Mouse (Mus musculus) splenic B cell, adult 2 months (primary cell): ENCODE results near the gene Dcps.
"Not testable (repeated sequence)": the region's sequence is repeated elsewhere in the genome, so short reads cannot be mapped to it uniquely, and the experiment has no call there.

Experiments
- DNase-seq: peaks from one replicate; pipeline ENCODE4 v3.0.0-alpha.2; 2011; ENCODE audit warnings: low read depth, low spot score
- H3K27me3 ChIP-seq: 2 replicates; pipeline ENCODE4 v1.6.1; 2012; ENCODE audit warnings: mild to moderate bottlenecking, low read length, moderate library complexity, mixed read lengths; ENCODE audit not compliant: control insufficient read depth, poor library complexity, insufficient read depth, severe bottlenecking
- H3K36me3 ChIP-seq: 2 replicates; pipeline ENCODE4 v1.6.1; 2012; ENCODE audit warnings: mild to moderate bottlenecking, low read length, moderate library complexity, mixed read lengths; ENCODE audit not compliant: control insufficient read depth, poor library complexity, insufficient read depth, severe bottlenecking

The Dcps gene

DNA sequence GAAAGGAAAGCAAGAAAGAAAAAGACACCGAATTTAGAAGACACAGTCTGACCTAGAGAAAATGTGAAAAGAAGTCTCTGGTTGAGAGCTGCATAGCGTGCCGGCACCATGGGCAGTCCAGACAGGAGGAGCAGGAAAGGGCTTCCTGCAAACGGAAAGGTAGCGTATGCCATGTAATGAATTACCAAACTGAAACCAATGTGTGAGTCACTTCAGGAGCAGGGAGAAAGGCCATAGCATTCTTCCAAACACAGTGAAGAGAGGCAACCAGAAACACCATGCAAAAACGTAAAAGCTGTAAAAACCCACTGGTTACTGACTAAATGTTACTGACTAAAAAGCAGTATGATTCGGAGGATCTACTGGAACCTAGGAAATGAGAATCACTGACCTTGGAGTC lies 14.1 kb downstream of the Dcps start:
- DNase-seq: no peak
- Histone ChIP-seq H3K27me3 (no peaks in the 10 kb centered on the region), H3K36me3 (peaks cover 1% of the 10 kb centered on the region; the same call in 1 of the 2 replicates)

DNA sequence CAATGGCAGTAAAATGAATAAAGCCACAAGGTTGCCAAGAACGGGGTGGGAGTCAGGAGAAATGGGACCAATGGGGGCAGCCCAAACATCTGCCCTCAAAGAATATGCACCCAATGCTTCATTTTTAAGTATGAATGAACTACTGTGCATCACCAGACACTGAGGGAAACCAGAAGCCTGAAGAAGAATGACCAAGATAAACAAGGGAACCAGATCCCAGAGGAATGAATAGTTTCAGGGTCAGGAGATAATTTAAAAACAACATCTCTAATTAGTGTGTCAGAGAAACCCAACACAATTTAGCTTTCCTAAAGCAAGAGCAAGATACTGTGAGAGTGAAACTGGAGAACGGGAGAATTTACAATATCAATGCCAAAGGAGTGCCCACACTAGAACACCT lies 15.2 kb downstream of the Dcps start:
- Histone ChIP-seq H3K27me3 (no peaks in the 10 kb centered on the region), H3K36me3 (peaks cover 1% of the 10 kb centered on the region; the same call in 1 of the 2 replicates)
- no peak for DNase-seq

DNA sequence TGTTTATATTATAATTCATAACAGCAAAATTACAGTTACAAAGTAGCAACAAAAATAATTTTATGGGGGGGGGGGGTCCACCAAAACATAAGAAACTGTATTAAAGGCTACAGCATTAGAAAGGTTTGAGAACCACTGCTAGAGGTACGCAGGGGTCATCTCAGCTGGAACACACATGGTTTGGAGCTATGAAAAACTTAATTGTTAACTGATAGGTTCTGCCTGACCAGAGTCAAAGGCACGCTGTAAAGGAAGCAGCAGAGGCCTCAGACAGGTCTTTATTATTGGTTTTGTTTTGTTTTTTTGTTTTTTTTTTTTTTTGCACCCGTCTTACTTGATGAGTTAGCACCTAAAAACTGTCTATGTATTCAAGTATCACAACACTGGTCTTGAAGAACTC lies 17.4 kb downstream of the Dcps start:
- H3K36me3 ChIP-seq: no peaks in the 10 kb centered on the region
- no peaks in the 10 kb centered on the region for H3K27me3 ChIP-seq
- no peak for DNase-seq

DNA sequence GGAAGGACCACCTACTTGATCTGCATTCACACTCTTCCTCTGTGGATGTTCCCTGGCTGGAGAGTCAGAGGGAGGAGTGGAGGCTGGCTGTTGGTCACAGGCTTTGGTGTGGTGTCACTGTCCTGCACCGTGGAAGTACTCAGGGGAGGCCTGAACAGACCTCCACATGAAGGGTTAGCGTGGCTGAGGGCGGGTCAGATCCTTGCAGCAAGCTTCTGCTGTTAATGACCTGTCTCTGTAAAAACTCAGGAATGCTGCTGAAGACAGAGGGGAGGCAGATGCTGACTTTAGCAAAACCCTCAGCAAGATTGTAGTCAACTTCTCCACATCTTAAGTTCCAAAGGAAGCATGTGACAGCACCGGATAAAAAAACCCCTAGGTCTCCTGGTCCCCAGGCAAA lies 19.0 kb downstream of the Dcps start:
- no peaks in the 10 kb centered on the region for H3K36me3 ChIP-seq
- H3K27me3 ChIP-seq: no peaks in the 10 kb centered on the region
- no peak for DNase-seq

DNA sequence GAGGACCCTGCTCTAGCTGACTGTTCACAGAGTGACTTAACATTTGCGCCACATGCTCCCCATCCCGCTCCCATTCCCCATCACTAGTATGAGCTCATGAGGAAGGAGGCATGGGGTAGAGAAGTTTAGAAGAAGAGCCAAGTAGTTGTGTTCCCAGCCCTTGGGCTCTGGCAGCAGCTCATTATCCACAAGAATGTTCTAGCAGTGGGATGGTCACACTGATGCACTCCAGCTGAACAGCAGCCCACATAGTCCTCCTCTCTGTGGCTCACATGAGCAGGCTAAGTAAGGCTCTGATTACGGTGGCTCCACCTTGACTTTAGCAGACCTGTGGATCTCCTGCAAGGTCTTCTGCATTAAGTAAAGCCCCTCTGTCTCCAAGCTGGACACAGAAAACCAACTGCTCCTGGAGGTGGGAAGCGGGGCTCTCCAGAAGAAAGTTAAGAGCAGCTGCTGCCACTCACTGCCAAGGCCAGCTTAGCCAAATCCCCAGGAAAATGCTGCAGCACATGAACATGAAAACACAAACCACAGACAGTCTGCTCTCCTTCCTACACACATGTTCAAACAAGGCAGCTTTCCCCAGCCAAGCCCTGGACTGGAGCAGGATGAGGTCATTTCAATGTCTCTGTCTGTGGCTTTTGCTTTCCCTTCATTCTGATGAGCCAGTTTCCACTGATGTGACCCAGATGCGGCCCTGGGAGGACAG lies 19.7 kb downstream of the Dcps start:
- no peaks in the 10 kb centered on the region for H3K36me3 ChIP-seq
- no peaks in the 10 kb centered on the region for H3K27me3 ChIP-seq
- DNase-seq: no peak

DNA sequence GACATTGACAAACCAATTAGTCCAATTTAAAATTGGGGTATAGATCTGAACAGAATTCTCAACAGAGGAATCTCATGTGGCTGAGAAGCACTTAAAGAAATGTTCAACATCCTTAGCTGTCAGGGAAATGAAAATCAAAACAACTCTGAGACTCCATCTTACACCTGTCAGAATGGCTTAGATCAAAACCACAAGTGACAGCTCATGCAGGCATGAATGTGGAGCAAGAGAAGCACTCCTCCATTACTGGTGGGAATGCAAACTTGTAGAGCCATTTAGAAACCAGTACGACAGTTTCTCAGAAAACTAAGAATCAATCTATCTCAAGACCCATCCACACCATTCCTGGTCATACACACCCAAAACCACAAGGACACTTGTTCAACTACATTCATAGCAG lies 22.9 kb downstream of the Dcps start:
- H3K27me3 ChIP-seq: no peaks in the 10 kb centered on the region
- no peaks in the 10 kb centered on the region for H3K36me3 ChIP-seq
- no peak for DNase-seq

DNA sequence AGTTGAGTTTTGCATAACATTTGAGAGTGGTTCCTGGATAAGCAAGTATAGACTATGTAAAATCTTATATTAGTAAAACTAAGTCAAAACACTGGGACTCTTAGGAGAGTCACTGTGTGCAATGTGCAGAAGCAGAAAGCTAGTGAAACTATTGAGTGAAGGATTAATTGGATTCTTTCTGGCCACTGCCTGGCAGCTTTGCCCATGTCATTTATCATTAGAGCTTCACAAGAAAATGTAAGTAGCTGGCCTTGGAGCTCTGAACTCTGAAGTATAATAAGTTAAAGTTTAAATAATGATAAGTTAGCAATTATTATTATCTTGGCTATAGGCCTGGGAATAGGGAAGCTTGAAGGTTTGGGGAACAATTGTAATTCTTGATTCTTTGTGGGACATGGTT lies 27.0 kb downstream of the Dcps start:
- not testable (repeated sequence) for H3K27me3 ChIP-seq, DNase-seq

DNA sequence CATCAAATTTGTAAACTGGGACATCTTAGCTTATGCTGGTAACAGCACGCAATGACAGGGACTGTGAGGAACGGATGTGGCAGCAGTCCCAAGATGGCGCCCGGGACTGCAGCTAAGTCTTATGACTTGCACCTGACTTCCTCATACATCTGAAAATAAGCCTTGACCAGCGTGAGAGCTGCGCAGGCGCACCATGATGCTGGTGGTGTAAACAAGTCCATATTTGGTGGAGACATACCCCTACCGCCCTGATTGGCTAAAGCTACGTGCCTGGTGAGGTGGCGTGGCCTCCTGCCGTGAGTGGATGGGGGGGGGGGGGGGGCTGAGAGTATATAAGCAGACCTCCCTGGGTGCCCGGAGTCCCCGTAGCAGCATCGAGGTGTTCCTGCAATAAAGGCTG lies 28.6 kb downstream of the Dcps start:
- H3K36me3 ChIP-seq, H3K27me3 ChIP-seq, DNase-seq: not testable (repeated sequence)

More for the DNA sequence above, 27.0 kb downstream of the Dcps start:
- H3K36me3 ChIP-seq: not testable (repeated sequence)

DNA sequence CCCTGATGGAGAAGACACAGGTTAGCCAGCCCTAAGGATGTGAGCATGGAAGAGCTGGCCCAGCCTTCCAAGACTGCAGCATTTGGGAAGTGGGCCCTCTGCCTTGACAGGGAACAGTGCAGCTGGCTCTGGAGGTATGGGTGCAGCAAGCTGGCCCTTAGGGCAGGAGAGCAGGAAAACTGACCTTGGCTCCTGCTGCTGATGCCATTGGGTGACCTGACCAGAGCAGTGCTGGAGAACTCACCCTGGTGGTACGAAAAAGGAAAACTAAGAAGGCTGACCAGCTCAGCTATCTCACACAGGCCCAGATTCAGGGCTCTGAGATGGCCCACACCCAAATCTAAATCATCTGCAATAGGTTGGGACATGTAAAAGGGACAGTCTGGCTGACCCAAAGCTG lies 30.0 kb downstream of the Dcps start:
- no peak for DNase-seq
- Histone ChIP-seq H3K27me3 (no peaks in the 10 kb centered on the region), H3K36me3 (no peaks in the 10 kb centered on the region; the same call in 1 of the 2 replicates)

DNA sequence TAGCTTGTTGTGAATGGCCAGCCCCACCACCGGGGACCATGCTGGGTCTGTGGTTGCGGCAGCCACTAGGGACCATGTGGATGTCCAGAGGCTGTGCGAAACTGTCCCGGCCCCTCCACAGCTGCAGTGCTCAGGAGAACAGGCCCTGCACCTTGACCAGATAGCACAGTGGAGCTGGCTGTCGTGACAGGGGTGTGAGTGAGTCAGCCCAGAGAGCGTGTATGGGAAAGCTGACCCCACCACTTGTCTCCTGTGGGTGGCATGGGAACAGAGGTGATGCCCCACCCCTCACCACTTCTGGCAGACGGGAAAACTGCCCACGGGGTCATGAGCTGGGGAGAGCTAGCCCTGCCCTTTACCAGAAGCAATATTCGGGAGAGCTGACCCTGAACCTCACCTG lies 30.7 kb downstream of the Dcps start:
- Histone ChIP-seq H3K36me3 (no peaks in the 10 kb centered on the region; the same call in 1 of the 2 replicates), H3K27me3 (no peaks in the 10 kb centered on the region)
- no peak for DNase-seq

DNA sequence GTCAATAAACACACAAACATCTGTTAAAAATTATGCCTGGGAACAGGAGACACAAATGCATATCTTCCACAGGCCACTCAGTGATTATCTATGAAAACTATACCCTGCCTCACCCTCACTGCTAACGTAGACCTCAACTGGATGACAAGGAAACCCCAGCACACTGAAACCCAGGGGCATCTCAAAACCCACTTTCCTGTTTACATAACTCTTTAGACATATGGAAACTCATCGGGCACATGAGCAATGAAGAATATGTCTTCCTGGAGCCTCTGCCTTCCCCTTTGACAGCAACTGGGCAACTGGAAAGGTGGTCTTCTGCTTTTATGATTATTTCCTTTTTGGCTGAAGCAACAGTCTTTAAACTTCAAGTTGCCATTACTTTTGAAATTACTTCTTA lies 33.6 kb downstream of the Dcps start:
- Histone ChIP-seq H3K27me3 (no peaks in the 10 kb centered on the region), H3K36me3 (no peaks in the 10 kb centered on the region; the same call in 1 of the 2 replicates)
- DNase-seq: no peak

DNA sequence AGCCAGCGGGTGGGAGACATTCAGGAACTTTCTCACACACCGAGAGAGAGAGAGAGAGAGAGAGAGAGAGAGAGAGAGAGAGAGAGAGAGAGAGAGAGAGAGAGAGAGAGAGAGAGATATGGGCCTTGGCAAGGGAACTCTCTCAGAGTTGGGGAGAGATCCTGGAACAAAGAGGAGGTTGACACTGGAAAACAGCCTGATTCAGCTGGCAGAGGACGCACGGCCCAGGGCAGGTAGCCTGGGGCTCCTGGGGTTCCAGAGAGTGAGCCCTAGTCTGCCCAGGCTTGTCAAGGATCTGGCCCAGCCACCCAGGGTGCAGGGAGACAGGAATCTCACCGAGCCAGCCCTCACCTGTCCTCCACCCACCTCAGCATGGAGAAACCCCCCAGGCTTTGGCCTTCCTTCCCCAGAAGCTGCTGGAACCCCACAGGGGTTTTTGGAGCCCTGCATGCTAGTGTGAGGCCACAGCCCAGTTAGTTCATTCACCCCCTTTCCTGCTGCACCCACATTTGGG lies 36.6 kb downstream of the Dcps start:
- no peaks in the 10 kb centered on the region; the same call in 1 of the 2 replicates for H3K36me3 ChIP-seq
- no peaks in the 10 kb centered on the region for H3K27me3 ChIP-seq
- DNase-seq: no peak

DNA sequence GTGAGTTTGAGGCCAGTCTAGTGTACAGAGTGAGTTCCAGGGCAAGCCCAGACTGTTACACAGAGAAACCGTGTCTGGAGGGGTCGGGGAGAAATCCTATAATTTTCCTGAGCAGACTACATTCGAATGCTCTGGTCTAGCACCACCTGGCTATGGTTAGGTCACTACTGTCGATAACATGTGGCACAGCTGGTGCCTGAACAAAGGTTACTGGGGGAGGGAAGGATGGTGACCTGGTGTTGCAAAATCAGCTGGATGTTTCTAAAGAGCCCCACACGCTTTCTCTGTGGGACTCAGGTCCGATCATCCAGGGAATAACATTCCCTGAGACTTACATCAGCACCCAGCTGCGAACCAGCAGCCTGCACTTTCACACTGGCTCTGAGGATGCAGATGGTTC lies 37.8 kb downstream of the Dcps start:
- Histone ChIP-seq H3K27me3 (no peaks in the 10 kb centered on the region), H3K36me3 (no peaks in the 10 kb centered on the region)
- DNase-seq: no peak

DNA sequence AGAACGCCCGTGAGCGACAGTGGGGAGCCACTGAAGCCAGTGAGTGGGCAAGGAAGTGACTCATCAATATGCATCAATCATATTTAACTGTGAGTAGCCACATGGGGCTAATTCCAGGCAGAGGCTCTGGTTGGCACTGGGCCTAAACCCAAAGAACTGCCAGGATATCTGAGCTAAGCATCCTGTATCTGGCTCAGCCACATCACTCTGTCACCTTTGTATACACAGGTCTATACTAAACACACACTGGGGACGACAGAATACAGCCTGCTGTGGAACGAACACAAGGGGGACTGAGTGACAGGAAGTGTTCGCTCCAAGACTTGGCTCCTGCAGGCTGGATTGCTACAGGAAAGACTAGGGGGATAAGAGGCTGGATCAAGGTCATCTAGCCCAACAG lies 40.3 kb downstream of the Dcps start:
- H3K27me3 ChIP-seq: no peaks in the 10 kb centered on the region
- no peak for DNase-seq
- H3K36me3 ChIP-seq: no peaks in the 10 kb centered on the region

DNA sequence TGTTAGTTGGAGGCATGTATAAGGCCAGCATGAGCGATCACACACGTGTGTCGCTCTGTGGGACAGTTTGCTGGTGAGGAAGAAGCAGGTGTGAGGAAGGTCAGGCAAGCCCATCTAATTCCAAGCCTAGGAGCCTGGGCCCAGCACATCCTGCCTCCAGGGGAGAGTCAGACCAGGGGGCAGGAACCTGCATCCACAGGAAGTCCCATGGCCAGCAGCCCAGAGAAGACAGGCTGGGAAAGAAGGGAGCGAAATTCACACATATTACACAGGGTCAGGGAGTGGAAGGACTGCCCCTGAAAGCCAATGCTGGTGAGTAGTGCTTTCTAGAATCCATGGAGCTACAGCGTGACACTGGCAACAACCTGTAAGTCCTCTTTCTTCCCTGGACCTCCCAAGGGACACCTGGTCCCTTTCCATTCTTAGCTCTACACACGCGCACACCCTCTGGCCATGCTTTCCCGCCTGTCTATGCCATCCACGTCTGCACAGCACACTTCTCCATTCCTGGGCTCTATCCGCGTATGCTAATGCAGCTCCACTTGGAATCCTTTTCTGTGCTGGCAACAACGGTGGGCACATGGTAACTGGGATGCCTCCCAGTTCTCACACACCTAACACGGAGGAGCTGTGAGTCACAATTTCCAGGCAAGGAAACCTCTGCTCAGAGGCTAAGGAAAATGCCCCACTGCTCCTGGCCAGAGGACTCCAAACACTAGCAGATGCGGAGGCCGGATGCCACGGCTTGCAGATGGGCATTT lies 44.0 kb downstream of the Dcps start:
- no peaks in the 10 kb centered on the region; the same call in 1 of the 2 replicates for H3K36me3 ChIP-seq
- no peaks in the 10 kb centered on the region for H3K27me3 ChIP-seq
- DNase-seq: no peak
